Mouse (Mus musculus): Measurements from ENCODE around the gene Rab11b. TPM values are rescaled to one million over a fixed set of nuclear protein-coding genes. Genes with fewer than 3 reads are reported as not detected.

Gene Rab11b
- 100 to 1,000 TPM; 210 to 222 TPM for total RNA-seq (2023)

DNA sequence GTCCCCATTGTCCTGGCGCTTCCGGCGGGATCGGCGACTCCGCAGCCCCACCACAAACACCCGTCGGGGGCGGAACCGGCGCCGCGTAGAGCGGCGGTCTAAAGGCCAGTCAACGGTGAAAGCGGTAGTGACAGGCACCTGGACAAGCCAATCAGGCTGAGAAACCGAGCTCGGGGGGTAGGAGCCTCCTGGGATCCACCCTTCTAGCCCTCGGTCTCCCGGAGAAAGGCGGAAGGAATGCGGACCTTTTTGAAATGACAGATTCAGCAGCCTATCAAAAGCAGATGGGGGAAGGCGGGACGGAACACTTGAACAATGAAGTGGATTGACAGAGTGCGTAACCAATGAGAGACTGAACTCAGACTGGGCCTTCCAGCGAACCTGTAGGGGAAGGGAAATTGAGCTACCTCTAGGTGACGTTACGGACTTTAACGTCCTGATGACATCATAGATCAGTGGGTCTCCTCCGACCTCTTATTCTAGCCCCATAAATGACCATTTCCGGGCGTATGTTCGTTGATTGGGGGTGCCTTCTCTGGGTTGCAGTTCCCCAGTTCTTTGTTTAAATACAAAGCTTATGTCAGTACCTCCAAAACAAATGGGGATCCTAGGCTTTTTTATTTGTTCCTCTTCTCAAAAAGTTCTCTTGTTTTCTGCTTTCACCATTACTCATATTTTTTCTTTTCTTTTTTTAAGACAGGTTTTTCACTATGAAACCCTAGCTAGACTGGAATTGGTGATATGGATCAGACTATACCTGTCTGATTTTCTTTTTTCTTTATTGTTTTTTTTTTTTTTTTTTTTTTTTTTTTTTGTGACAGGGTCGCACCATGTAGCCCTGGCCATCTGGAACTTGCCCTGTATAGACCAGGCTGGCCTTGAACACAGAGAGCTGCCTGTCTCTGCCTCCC lies at the start of gene Rab11b:
TSS of gene Rab11b (minus strand) at position 276 of the 911 bp plus-strand sequence.

DNA sequence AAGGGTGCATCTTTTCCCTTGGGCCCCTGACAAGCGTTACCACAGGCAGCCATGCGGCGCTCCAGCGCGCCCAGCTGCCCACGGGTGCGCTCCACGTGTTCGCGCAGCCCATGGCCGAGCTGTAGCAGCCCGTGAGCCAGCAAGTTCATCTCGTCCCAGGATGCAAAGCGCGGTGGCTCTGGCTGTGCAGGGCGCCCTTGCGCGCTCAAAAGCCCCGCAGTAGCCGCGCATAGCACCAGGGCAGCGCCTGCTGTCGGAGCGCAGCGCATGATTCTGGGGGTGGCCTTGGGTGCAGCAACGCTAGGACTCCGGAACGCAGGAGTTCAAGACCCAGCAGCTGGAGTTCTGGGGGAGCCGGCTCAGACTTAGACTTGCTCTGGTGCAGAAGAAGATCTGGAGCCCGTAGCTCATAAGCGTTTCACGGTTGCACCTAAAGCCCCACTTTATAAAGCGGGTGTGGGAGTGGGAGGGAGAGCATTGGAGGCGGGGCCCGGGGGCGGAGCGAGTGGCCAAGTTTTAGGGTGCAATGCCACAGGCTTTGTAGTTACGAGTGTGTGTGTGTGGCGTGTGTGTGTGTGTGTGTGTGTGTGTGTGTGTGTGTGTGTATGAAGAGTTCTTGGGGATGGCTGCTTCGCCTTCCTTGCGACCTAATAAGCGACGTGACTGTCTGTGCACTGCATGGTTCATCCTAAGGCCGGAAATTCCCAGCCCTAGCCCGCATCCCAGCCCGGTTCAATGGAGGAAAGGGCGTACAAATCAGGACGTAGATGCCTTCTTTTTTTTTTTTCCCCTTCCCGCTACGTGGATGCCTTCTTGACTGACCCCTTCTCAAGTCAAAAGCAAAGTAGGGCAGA lies 21.0 kb upstream of the Rab11b start, which contains the start of gene Angptl4:
TSS of gene Angptl4 (minus strand) at position 707 of the 854 bp plus-strand sequence.

DNA sequence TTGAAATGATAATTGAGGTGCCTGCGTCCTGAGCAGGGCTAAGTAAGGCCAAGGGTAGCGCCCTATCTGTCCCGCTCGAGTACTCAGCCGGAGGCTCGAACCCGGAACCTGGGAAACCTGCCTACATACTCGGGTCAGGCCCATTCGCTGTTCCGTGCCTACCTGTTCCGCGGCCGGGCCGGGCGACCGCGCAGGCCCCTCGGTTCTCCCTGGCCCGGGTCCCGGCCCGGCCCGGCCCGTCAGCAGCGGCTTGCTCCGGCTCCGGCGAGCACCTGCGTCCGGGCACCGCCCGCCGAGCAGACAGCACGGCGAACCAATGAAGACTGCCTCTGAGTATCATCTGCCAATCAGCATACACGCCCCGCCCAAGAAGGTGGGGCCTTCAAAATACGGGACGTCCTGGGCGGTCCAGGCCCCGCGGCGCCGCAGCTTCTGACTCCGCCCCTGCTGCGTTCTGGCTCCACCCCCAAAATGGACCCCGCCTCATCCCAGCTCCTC lies 41.9 kb downstream of the Rab11b start, which contains the start of gene March2:
TSS of gene March2 (minus strand) at position 287 of the 498 bp plus-strand sequence.

Other genes with a start within 250 kb of the Rab11b start
- gene Adamts10, start 236.3 kb downstream of the Rab11b start, total RNA-seq (2023): 100 to 1,000 TPM in 1 of 2 experiments, 10 to 100 TPM in 1; 76.0 to 104 TPM
- 100 to 1,000 TPM; 480 to 526 TPM for gene Myo1f, start 204.8 kb downstream of the Rab11b start, total RNA-seq (2023)
- gene Zfp414, start 131.4 kb downstream of the Rab11b start, total RNA-seq (2023): 10 to 100 TPM; 49.5 to 51.0 TPM
- 10 to 100 TPM; 28.9 to 42.0 TPM for gene Pram1, start 122.5 kb downstream of the Rab11b start, total RNA-seq (2023)
- gene Hnrnpm, start 73.7 kb downstream of the Rab11b start, total RNA-seq (2023): 100 to 1,000 TPM; 235 to 317 TPM
- gene March2, start 41.9 kb downstream of the Rab11b start, total RNA-seq (2023): 10 to 100 TPM; 56.4 to 61.5 TPM
- gene Angptl4, start 21.3 kb upstream of the Rab11b start, total RNA-seq (2023): 1 to 10 TPM; 5.3 to 7.1 TPM
- gene Kank3, start 50.0 kb upstream of the Rab11b start, total RNA-seq (2023): 10 to 100 TPM; 17.2 to 17.8 TPM
- 1,000 to 10,000 TPM; 2,442 to 2,474 TPM for gene Rps28, start 64.0 kb upstream of the Rab11b start, total RNA-seq (2023)
- gene Ndufa7, start 64.0 kb upstream of the Rab11b start, total RNA-seq (2023): 100 to 1,000 TPM; 123 to 158 TPM
- gene Cd320, start 82.6 kb upstream of the Rab11b start, total RNA-seq (2023): 1 to 10 TPM; 1.8 to 2.6 TPM
- gene Gm7029, start 113.3 kb upstream of the Rab11b start, total RNA-seq (2023): not detected
- 1 to 10 TPM; 1.1 to 2.9 TPM for gene Kifc1, start 130.1 kb upstream of the Rab11b start, total RNA-seq (2023)
- 1 to 10 TPM in 1 of 2 experiments, not detected in 1; 4.0 TPM for gene Platr17, start 144.6 kb upstream of the Rab11b start, total RNA-seq (2023)
- gene Daxx, start 148.9 kb upstream of the Rab11b start, total RNA-seq (2023): 10 to 100 TPM; 74.9 to 76.2 TPM
- 100 to 1,000 TPM; 399 to 458 TPM for gene Tapbp, start 155.4 kb upstream of the Rab11b start, total RNA-seq (2023)
- gene Zbtb22, start 155.4 kb upstream of the Rab11b start, total RNA-seq (2023): 10 to 100 TPM; 32.1 to 39.3 TPM
- gene Rgl2, start 169.0 kb upstream of the Rab11b start, total RNA-seq (2023): 100 to 1,000 TPM; 186 to 207 TPM
- gene Pfdn6, start 179.8 kb upstream of the Rab11b start, total RNA-seq (2023): 10 to 100 TPM; 51.6 to 71.3 TPM
- gene Wdr46, start 180.1 kb upstream of the Rab11b start, total RNA-seq (2023): 10 to 100 TPM; 30.5 to 34.8 TPM
- 10 to 100 TPM; 14.7 to 17.3 TPM for gene B3galt4, start 191.0 kb upstream of the Rab11b start, total RNA-seq (2023)
- 10 to 100 TPM; 48.0 to 57.5 TPM for gene Vps52, start 195.3 kb upstream of the Rab11b start, total RNA-seq (2023)
- gene Rps18, start 195.5 kb upstream of the Rab11b start, total RNA-seq (2023): 100 to 1,000 TPM; 791 to 877 TPM
- 1,000 to 10,000 TPM; 3,154 to 3,159 TPM for gene H2-K1, start 239.8 kb upstream of the Rab11b start, total RNA-seq (2023)